Mouse (Mus musculus): ENCODE results near the gene Ankrd54. TPM values are rescaled to one million over a fixed set of nuclear protein-coding genes. Genes with fewer than 3 reads are reported as not detected.

Ankrd54 gene
- total and polyA plus RNA-seq, 2 experiments from 2014 or later: 14.1 to 27.1 TPM

DNA sequence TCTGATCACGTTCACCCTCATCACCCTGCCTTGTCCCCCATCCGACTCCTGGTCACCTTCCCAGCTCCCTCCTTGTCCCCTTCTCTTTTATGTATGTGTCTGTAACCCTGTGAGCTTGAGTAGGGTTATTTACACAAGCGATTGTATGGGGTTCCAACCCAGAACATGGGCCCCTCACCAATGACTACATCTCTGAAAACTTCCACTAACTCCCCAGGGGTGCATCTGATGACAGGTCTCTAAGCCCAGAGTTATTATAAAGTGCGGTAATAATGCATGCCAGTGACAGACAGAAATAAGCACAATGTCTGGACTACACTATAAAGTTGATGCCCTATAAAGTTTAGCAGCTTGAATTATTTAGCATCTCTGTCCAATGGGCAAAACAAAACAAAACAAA lies 37.7 kb upstream of the Ankrd54 start:
- 0 out of 2 replicates have a peak, but pooled peaks cover 5% of the 10 kb centered on the region for H3K36me3 ChIP-seq (replicated peaks; ENCODE audit: control insufficient read depth, insufficient read depth, low read length)
- TF ChIP-seq CTCF (IDR thresholded peaks at IDR 0.05; ENCODE audit: low read depth): no peak
- no peak for TF ChIP-seq EP300 (IDR thresholded peaks at IDR 0.05; ENCODE audit: low read depth)
- H3K4me3 ChIP-seq (ENCODE audit: low read depth, low read length): no peak overlapping the region
- H3K27me3 ChIP-seq (ENCODE audit: control insufficient read depth, insufficient read depth, low read length): no peaks in the 10 kb centered on the region
- no peak for ATAC-seq (ENCODE audit: insufficient read depth, low read depth)
- peaks cover 55% of the 10 kb centered on the region for H3K4me1 ChIP-seq (ENCODE audit: control insufficient read depth, insufficient read depth)
- no peaks in the 10 kb centered on the region for H3K9me3 ChIP-seq (replicated peaks; ENCODE audit: control insufficient read depth, low read length)
- no peak overlapping the region; the same call in 1 of the 2 replicates for H3K27ac ChIP-seq (ENCODE audit: low read depth)
- WGBS: 70% methylated on average over 4 of the region's 4 CpGs
- H3K4me2 ChIP-seq (ENCODE audit: low read depth, low read length): no peak overlapping the region
- H3K9ac ChIP-seq (replicated peaks; ENCODE audit: low read depth, low read length): no peak overlapping the region
- DNase-seq (ENCODE audit: low spot score): no peak

DNA sequence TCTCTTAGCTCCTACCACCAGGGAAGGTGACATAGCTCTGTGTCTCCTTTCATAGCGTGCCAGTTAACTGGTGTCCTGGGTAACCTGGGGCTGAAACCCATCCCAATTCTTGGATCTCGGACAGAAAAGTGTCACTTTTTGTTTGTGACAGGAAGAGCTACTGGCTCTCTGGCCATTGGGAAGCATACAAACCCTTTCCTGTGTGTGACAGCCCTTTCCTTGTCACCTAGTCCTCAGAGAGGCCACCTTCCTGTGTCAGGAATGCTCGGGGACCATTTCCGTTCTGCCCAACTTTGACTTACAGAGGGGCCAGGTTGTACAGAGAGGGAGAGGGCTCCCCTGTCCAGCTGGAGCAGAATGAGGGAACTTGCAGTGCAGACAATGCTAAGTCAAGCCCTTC lies 36.8 kb upstream of the Ankrd54 start:
- DNase-seq (ENCODE audit: low spot score): peak; percentile 47
- no peak for ATAC-seq (ENCODE audit: insufficient read depth, low read depth)
- WGBS: 44% methylated on average over 4 of the region's 4 CpGs
- H3K36me3 ChIP-seq (replicated peaks; ENCODE audit: control insufficient read depth, insufficient read depth, low read length): peaks cover 7% of the 10 kb centered on the region; the same call in 1 of the 2 replicates
- H3K9me3 ChIP-seq (replicated peaks; ENCODE audit: control insufficient read depth, low read length): no peaks in the 10 kb centered on the region
- H3K27me3 ChIP-seq (ENCODE audit: control insufficient read depth, insufficient read depth, low read length): no peaks in the 10 kb centered on the region
- H3K4me3 ChIP-seq (ENCODE audit: low read depth, low read length): no peak overlapping the region
- H3K4me2 ChIP-seq (ENCODE audit: low read depth, low read length): 0 out of 2 replicates have a peak overlapping the region, but pooled peaks have one; percentile 8
- H3K27ac ChIP-seq (ENCODE audit: low read depth): peak overlapping the region; percentile 94
- no peak for TF ChIP-seq EP300 (IDR thresholded peaks at IDR 0.05; ENCODE audit: low read depth)
- TF ChIP-seq CTCF (IDR thresholded peaks at IDR 0.05; ENCODE audit: low read depth): no peak
- H3K9ac ChIP-seq (replicated peaks; ENCODE audit: low read depth, low read length): no peak overlapping the region
- peaks cover 55% of the 10 kb centered on the region for H3K4me1 ChIP-seq (ENCODE audit: control insufficient read depth, insufficient read depth)

GRCm38 (mm10) chr15:79098868-79099267 lies 36.2 kb upstream of the Ankrd54 start:
- peak overlapping the region; percentile 94 for H3K27ac ChIP-seq (ENCODE audit: low read depth)
- TF ChIP-seq EP300 (IDR thresholded peaks at IDR 0.05; ENCODE audit: low read depth) (no peak), CTCF (IDR thresholded peaks at IDR 0.05; ENCODE audit: low read depth) (no peak)
- peaks cover 55% of the 10 kb centered on the region for H3K4me1 ChIP-seq (ENCODE audit: control insufficient read depth, insufficient read depth)
- H3K4me3 ChIP-seq (ENCODE audit: low read depth, low read length): no peak overlapping the region
- H3K27me3 ChIP-seq (ENCODE audit: control insufficient read depth, insufficient read depth, low read length): no peaks in the 10 kb centered on the region
- H3K9ac ChIP-seq (replicated peaks; ENCODE audit: low read depth, low read length): no peak overlapping the region
- H3K9me3 ChIP-seq (replicated peaks; ENCODE audit: control insufficient read depth, low read length): no peaks in the 10 kb centered on the region
- WGBS: 24% methylated on average over 7 of the region's 7 CpGs
- 0 out of 2 replicates have a peak overlapping the region, but pooled peaks have one; percentile 8 for H3K4me2 ChIP-seq (ENCODE audit: low read depth, low read length)
- H3K36me3 ChIP-seq (replicated peaks; ENCODE audit: control insufficient read depth, insufficient read depth, low read length): peaks cover 13% of the 10 kb centered on the region
- DNase-seq (ENCODE audit: low spot score) (peak; percentile 72), ATAC-seq (ENCODE audit: insufficient read depth, low read depth) (no peak)

GRCm38 (mm10) chr15:79098220-79098619 lies 35.5 kb upstream of the Ankrd54 start:
- ATAC-seq (ENCODE audit: insufficient read depth, low read depth) (0 out of 2 replicates have a peak, but pooled peaks have one; percentile 1), DNase-seq (ENCODE audit: low spot score) (no peak)
- Histone ChIP-seq H3K9ac (replicated peaks; ENCODE audit: low read depth, low read length) (no peak overlapping the region; the same call in 1 of the 2 replicates), H3K4me1 (ENCODE audit: control insufficient read depth, insufficient read depth) (peaks cover 55% of the 10 kb centered on the region), H3K4me3 (ENCODE audit: low read depth, low read length) (no peak overlapping the region), H3K27me3 (ENCODE audit: control insufficient read depth, insufficient read depth, low read length) (no peaks in the 10 kb centered on the region), H3K27ac (ENCODE audit: low read depth) (peak overlapping the region; percentile 94), H3K9me3 (replicated peaks; ENCODE audit: control insufficient read depth, low read length) (no peaks in the 10 kb centered on the region), H3K4me2 (ENCODE audit: low read depth, low read length) (no peak overlapping the region; the same call in 1 of the 2 replicates), H3K36me3 (replicated peaks; ENCODE audit: control insufficient read depth, insufficient read depth, low read length) (peaks cover 20% of the 10 kb centered on the region)
- 39% methylated on average over 5 of the region's 5 CpGs for WGBS
- TF ChIP-seq EP300 (IDR thresholded peaks at IDR 0.05; ENCODE audit: low read depth) (no peak), CTCF (IDR thresholded peaks at IDR 0.05; ENCODE audit: low read depth) (no peak)

- 7% methylated on average over 6 of the region's 6 CpGs for WGBS
- peak; percentile 95 for DNase-seq (ENCODE audit: low spot score)
- Histone ChIP-seq H3K4me1 (ENCODE audit: control insufficient read depth, insufficient read depth) (peaks cover 55% of the 10 kb centered on the region), H3K9me3 (replicated peaks; ENCODE audit: control insufficient read depth, low read length) (no peaks in the 10 kb centered on the region), H3K9ac (replicated peaks; ENCODE audit: low read depth, low read length) (no peak overlapping the region; the same call in 1 of the 2 replicates), H3K4me2 (ENCODE audit: low read depth, low read length) (peak overlapping the region; percentile 43), H3K36me3 (replicated peaks; ENCODE audit: control insufficient read depth, insufficient read depth, low read length) (peaks cover 21% of the 10 kb centered on the region), H3K27me3 (ENCODE audit: control insufficient read depth, insufficient read depth, low read length) (no peaks in the 10 kb centered on the region), H3K4me3 (ENCODE audit: low read depth, low read length) (no peak overlapping the region), H3K27ac (ENCODE audit: low read depth) (peak overlapping the region; percentile 94)
- peak; percentile 93 for ATAC-seq (ENCODE audit: insufficient read depth, low read depth)
- TF ChIP-seq EP300 (IDR thresholded peaks at IDR 0.05; ENCODE audit: low read depth): peak; percentile 48; the same call in 1 of the 2 replicates
- no peak for TF ChIP-seq CTCF (IDR thresholded peaks at IDR 0.05; ENCODE audit: low read depth)
Measured at GRCm38 (mm10) chr15:79097611-79098025, 34.9 kb upstream of the Ankrd54 start.

DNA sequence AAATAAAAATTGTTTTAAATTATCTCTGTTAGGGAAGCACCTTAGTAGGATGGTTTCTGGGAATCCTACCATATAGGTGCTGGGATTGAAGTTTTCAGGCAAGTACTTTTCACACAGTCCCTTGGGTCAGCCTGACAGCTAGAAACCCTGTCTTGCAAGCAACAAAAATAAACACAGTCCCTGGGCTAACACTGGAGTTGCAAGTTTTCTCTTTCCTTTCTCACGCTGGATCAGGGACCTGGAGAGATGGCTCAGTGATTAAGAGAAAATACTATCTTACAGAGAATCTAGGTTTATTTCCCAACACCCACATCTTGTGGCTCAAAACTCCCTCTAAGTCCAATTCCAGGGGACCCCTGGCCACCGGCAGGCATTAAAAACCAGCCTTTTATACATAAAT lies 34.4 kb upstream of the Ankrd54 start:
- H3K27ac ChIP-seq (ENCODE audit: low read depth): peak overlapping the region; percentile 94
- H3K4me3 ChIP-seq (ENCODE audit: low read depth, low read length): no peak overlapping the region
- H3K4me2 ChIP-seq (ENCODE audit: low read depth, low read length): peak overlapping the region; percentile 43
- H3K9ac ChIP-seq (replicated peaks; ENCODE audit: low read depth, low read length): no peak overlapping the region
- 22% methylated on average over 2 of the region's 2 CpGs for WGBS
- peaks cover 25% of the 10 kb centered on the region for H3K36me3 ChIP-seq (replicated peaks; ENCODE audit: control insufficient read depth, insufficient read depth, low read length)
- peak; percentile 20; the same call in 1 of the 2 replicates for ATAC-seq (ENCODE audit: insufficient read depth, low read depth)
- no peaks in the 10 kb centered on the region for H3K9me3 ChIP-seq (replicated peaks; ENCODE audit: control insufficient read depth, low read length)
- TF ChIP-seq CTCF (IDR thresholded peaks at IDR 0.05; ENCODE audit: low read depth) (no peak), EP300 (IDR thresholded peaks at IDR 0.05; ENCODE audit: low read depth) (peak; percentile 31)
- peaks cover 55% of the 10 kb centered on the region for H3K4me1 ChIP-seq (ENCODE audit: control insufficient read depth, insufficient read depth)
- peak; percentile 51 for DNase-seq (ENCODE audit: low spot score)
- H3K27me3 ChIP-seq (ENCODE audit: control insufficient read depth, insufficient read depth, low read length): no peaks in the 10 kb centered on the region

Measured in heart, postnatal 0 days (tissue).